Mouse (Mus musculus) neural tube, embryonic 13.5 days (tissue): ENCODE results near the gene Casc4. TPM values are rescaled to one million over a fixed set of nuclear protein-coding genes. Genes with fewer than 3 reads are reported as not detected.
"Not testable (repeated sequence)": the region's sequence is repeated elsewhere in the genome, so short reads cannot be mapped to it uniquely, and the experiment has no call there.

Experiments used
- ATAC-seq: fragments of 200-750 bp; cut with Nextera tagmentation; 2 replicates; pipeline ENCODE4 v1.8.0; 2017; ENCODE audit warnings: low read depth, mild to moderate bottlenecking, moderate TSS enrichment, moderate library complexity
- H3K27ac ChIP-seq: fragments of 300-500 bp; sonication (generic); replicated peaks from 2 replicates; pipeline ENCODE4 v1.5.1; 2015; ENCODE audit warnings: moderate library complexity, mild to moderate bottlenecking, inconsistent platforms
- H3K27me3 ChIP-seq: fragments of 300-500 bp; sonication (generic); 2 replicates; pipeline ENCODE4 v1.6.1; 2015; ENCODE audit warnings: mild to moderate bottlenecking, inconsistent platforms
- H3K36me3 ChIP-seq: fragments of 300-500 bp; sonication (generic); 2 replicates; pipeline ENCODE4 v1.6.1; 2015; ENCODE audit warnings: mild to moderate bottlenecking, inconsistent platforms
- H3K4me1 ChIP-seq: fragments of 300-500 bp; sonication (generic); replicated peaks from 2 replicates; pipeline ENCODE4 v1.6.1; 2015; ENCODE audit warnings: inconsistent platforms
- H3K4me2 ChIP-seq: fragments of 300-500 bp; sonication (generic); 2 replicates; pipeline ENCODE4 v1.6.1; 2015; ENCODE audit warnings: inconsistent platforms, mild to moderate bottlenecking, moderate library complexity
- H3K4me3 ChIP-seq: fragments of 300-500 bp; sonication (generic); 2 replicates; pipeline ENCODE4 v1.5.1; 2015; ENCODE audit warnings: mild to moderate bottlenecking, inconsistent platforms
- H3K9ac ChIP-seq: fragments of 300-500 bp; sonication (generic); 2 replicates; pipeline ENCODE4 v1.6.1; 2015; ENCODE audit warnings: moderate library complexity, mild to moderate bottlenecking, inconsistent platforms
- H3K9me3 ChIP-seq: fragments of 300-500 bp; sonication (generic); 2 replicates; pipeline ENCODE4 v1.6.1; 2016; ENCODE audit warnings: inconsistent platforms
- WGBS: fragments of 180-500 bp; shearing (Covaris S2); methylation state at CpG from one replicate; pipeline ENCODE4 v1.1.7; 2015; 5-methylcytosine and 5-hydroxymethylcytosine counted together
- polyA plus RNA-seq: library from polyadenylated mRNA; unstranded; fragments of >200 nt; fragmentation: Nextera tagmentation; extraction: Ambion mirVana; gene quantifications from 2 replicates; pipeline ENCODE4 v1.2.1, GENCODE M21; 2015

The Casc4 gene
- polyA plus RNA-seq, 1 experiment from 2014 or later, result 30.1 TPM

DNA sequence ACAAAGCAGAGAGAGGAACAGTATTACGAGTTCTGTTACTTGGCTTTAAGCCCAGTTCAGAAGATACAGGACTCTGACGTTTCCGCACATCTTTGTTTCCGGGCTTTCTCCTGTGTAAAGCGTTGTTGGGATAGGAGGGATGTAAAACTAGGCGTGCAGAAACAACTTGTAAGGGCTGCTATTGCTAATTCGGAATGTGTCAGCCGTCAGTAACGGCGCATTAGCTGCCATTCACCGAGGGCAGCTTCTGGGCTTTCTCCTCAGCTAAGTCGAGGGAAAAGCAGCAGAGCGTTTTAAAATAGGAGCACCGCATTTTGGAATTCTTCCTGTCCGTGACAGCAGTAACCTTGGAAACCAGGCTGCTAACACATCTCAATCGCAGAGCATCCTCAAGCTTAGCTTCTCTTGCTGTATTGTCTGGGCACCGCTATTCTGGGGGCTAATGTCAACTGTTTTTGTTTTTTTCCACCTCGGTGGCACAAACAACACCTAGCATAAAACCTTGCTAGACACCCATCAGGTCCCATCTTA lies 634 bp upstream of the Casc4 start:
- Histone ChIP-seq H3K4me1 (peaks cover 32% of the 10 kb centered on the region), H3K9me3 (no peaks in the 10 kb centered on the region), H3K27ac (peak overlapping the region; percentile 91), H3K36me3 (no peaks in the 10 kb centered on the region; the same call in 1 of the 2 replicates), H3K9ac (peak overlapping the region; percentile 94), H3K4me3 (peak overlapping the region; percentile 94), H3K4me2 (peak overlapping the region; percentile 62), H3K27me3 (0 out of 2 replicates have a peak, but pooled peaks cover 3% of the 10 kb centered on the region)
- ATAC-seq, result peak; percentile 55
- WGBS, result under 1% methylated on average over 18 of the region's 18 CpGs

DNA sequence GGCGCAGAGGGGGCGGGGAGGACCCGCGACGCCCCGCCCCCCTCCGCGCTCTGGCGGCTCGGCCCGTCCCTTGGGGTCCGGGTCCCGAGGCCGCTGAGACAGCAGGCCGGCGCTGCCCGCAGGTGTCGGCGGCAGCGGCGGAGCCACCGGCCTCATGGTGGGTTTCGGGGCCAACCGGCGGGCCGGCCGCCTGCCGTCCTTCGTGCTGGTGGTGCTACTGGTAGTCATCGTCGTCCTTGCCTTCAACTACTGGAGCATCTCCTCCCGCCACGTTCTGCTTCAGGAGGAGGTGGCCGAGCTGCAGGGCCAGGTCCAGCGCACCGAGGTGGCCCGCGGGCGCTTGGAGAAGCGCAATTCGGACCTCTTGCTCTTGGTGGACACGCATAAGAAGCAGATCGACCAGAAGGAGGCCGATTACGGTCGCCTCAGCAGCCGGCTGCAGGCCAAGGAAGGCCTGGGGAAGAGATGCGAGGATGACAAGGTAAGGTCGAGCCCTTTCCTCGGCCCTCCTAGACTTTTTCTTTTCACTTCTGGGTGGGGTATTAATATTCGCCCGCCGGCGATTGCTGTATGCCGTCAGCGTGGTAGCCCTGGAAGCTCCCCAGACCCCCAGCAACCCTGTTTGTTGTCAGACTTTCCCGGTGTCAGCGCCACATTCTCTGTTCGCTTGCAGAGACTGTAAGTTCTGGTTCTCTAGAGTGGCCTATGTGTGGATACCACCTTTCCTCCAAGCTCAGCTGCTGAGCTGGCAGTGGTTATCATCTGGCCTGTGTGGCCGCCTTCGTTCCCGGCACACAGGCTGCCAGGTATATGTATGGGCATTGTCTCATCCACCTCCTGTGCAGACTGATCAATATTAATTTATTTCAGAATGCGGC lies 520 bp downstream of the Casc4 start:
- Histone ChIP-seq H3K4me3 (peak overlapping the region; percentile 94), H3K9me3 (no peaks in the 10 kb centered on the region), H3K27me3 (0 out of 2 replicates have a peak, but pooled peaks cover 3% of the 10 kb centered on the region), H3K4me1 (peaks cover 35% of the 10 kb centered on the region), H3K36me3 (no peaks in the 10 kb centered on the region; the same call in 1 of the 2 replicates), H3K9ac (peak overlapping the region; percentile 94), H3K27ac (peak overlapping the region; percentile 91), H3K4me2 (peak overlapping the region; percentile 62)
- 2% methylated on average over 61 of the region's 63 CpGs for WGBS
- ATAC-seq, result peak; percentile 49

DNA sequence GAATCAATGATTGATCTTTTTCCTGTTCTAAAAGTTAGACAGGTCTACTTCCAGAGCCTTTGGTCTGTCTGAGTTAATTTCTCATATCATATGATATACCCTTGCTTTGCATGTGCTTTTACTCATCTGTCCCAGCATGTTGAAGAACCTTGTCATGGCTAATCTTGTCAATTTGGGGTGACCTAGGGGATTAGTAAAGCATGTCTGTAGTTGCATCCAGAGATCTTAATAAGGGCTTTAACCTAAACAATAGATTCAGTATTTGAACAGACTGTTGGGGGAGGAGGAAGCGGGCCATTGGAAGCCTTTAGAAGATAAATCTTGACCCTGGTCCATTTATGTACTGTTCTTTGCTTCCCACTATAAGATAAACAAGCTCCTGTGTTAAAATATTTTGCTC lies 12.7 kb downstream of the Casc4 start:
- H3K9me3 ChIP-seq, result no peaks in the 10 kb centered on the region
- no peak overlapping the region for H3K9ac ChIP-seq
- no peak overlapping the region for H3K4me2 ChIP-seq
- no peak overlapping the region for H3K4me3 ChIP-seq
- no peak for ATAC-seq
- no peaks in the 10 kb centered on the region for H3K27me3 ChIP-seq
- H3K36me3 ChIP-seq, result no peaks in the 10 kb centered on the region
- no peak overlapping the region for H3K27ac ChIP-seq
- 91% methylated on average over 1 of the region's 1 CpGs for WGBS
- no peaks in the 10 kb centered on the region for H3K4me1 ChIP-seq

DNA sequence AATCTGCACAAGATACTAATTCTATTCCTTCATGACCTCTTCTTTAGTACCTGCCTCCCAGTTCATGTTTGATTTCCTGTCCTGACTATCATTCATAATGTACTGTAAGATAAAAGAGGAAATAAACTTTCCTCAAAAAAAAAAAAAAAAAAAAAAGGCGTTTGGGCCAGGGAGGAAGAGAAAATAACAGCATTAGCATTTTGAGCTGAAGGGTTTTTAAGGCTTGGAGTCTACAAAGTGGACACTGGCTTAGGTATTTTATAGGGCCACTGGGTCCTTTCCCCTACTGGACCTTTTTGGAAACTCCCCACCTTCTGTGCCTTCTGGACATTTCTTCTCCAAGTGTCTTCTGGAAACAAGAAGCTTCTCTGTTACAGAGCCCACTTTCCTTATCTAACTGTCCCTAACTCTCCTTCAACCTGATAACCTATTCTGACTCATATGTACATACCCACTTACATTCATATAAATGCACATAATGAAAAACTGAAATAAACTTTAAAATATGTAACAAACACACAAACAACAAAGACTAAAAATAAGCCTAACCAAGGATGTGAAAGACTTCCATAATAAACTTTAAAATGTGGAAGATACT lies 18.8 kb downstream of the Casc4 start:
- H3K4me1 ChIP-seq, result peaks cover 3% of the 10 kb centered on the region
- WGBS, result 78% methylated on average over 1 of the region's 1 CpGs
- H3K9me3 ChIP-seq, result no peaks in the 10 kb centered on the region
- ATAC-seq, result no peak
- H3K4me3 ChIP-seq, result no peak overlapping the region
- H3K36me3 ChIP-seq, result no peaks in the 10 kb centered on the region
- H3K9ac ChIP-seq, result no peak overlapping the region
- no peak overlapping the region for H3K4me2 ChIP-seq
- no peaks in the 10 kb centered on the region for H3K27me3 ChIP-seq
- no peak overlapping the region for H3K27ac ChIP-seq

DNA sequence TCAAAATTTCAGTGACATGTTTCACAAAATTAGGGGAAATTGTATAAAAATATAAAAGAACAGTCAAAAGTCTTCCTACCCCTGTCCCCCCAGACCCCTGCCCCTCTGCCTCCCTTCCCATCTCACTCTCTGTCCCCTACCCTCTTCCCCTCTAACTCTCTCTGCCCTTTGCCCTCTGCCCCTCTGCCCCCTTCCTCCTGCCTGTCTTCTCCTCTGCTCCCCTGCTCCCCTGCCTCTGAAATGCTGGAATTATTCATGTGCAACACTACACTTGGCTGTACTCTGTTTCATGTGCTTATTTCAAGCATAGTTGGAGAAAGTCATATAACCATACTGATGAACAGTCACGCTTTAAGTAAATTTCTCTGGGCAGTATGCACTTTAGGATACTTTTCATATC lies 19.6 kb downstream of the Casc4 start:
- 93% methylated on average over 1 of the region's 1 CpGs for WGBS
- no peaks in the 10 kb centered on the region for H3K9me3 ChIP-seq
- H3K9ac ChIP-seq, result no peak overlapping the region
- H3K27me3 ChIP-seq, result no peaks in the 10 kb centered on the region
- ATAC-seq, result no peak
- no peaks in the 10 kb centered on the region for H3K36me3 ChIP-seq
- no peak overlapping the region for H3K4me2 ChIP-seq
- no peak overlapping the region for H3K27ac ChIP-seq
- H3K4me1 ChIP-seq, result peaks cover 7% of the 10 kb centered on the region
- H3K4me3 ChIP-seq, result no peak overlapping the region

DNA sequence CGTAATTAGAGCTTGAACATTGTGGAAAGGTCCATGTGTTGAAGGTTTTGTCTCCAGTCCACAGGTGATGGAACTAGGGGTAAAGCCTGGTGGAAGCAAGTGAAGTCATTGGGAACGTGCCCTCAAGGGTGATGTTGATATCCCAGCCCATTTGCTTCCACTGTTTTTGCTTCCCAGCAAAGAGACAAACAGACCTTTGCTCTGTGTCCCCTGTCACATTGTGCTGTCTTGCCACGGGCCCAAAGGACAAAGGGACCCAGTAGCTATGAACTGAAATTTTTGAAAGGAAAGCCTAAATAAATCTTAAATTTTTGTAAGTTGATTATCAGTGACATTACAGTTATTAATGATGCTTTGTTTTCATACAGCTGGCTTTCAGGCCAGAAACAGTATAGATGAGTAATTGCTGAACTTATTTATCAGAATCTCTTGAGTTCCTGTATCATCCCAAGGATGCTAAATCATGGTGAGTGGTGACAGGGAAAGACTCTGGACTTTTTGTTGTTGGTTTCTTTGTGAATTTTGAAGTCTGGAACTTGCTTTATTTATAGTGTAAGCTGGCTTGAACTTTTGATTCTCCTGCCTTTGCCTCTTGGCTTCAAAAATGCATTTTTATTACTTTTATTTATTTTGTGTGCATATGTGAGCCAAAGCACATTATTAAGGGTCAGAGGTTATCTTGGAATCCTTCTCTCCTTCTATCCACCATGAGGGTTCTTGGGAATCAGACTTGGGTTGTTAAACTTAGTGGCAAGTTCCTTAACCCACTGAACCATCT lies 22.1 kb downstream of the Casc4 start:
- H3K27me3 ChIP-seq, result no peaks in the 10 kb centered on the region
- no peaks in the 10 kb centered on the region for H3K36me3 ChIP-seq
- H3K4me1 ChIP-seq, result peaks cover 7% of the 10 kb centered on the region
- no peaks in the 10 kb centered on the region for H3K9me3 ChIP-seq
- ATAC-seq, result no peak
- H3K4me3 ChIP-seq, result no peak overlapping the region
- H3K27ac ChIP-seq, result no peak overlapping the region
- WGBS, result 89% methylated on average over 3 of the region's 3 CpGs
- H3K9ac ChIP-seq, result no peak overlapping the region
- H3K4me2 ChIP-seq, result no peak overlapping the region

DNA sequence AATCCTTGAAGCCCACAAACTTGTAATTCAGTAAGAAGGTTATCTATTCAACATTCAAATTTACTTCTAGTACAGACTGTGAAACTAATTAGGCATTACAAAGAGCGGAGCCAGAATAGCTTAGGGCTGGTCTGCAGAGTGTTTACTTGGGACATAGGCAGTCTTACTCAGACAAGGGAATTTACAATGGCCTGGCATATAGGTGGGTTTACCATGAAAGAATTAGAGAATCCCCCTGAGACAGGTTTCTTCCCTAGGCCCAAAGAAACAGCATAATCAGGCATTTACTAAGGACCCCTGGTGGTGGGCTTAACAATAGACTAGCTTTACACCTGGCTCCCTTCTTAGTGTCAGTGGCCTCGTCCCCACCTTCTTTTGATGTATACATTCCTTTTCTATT lies 28.5 kb downstream of the Casc4 start:
- Histone ChIP-seq H3K4me3 (no peak overlapping the region), H3K4me2 (no peak overlapping the region), H3K36me3 (no peaks in the 10 kb centered on the region), H3K27me3 (no peaks in the 10 kb centered on the region), H3K9me3 (no peaks in the 10 kb centered on the region), H3K27ac (no peak overlapping the region), H3K9ac (no peak overlapping the region), H3K4me1 (peaks cover 7% of the 10 kb centered on the region)
- WGBS, result 81% methylated on average over 2 of the region's 2 CpGs
- ATAC-seq, result no peak

DNA sequence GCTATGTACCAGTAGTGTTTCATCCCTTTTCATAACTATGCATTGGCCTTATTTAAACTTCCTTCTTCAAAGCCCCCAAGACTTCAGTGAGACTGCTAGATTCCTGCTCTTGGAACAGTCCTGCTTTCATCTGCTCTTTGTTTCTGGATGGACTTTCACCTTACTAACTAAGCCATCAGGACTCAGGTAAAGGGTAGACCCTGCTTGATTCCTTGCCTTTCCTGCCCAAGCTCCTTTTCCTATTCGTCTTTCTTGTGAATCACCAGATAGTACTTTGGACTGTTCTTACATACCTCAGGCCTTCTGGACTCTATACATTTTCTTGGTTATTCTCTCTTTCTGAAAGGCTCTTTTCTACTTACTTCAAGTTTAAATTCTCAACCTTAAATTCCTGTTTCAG lies 30.1 kb downstream of the Casc4 start:
- Histone ChIP-seq H3K4me1 (no peaks in the 10 kb centered on the region), H3K27me3 (no peaks in the 10 kb centered on the region), H3K9me3 (no peaks in the 10 kb centered on the region), H3K27ac (no peak overlapping the region), H3K9ac (no peak overlapping the region), H3K36me3 (0 out of 2 replicates have a peak, but pooled peaks cover 9% of the 10 kb centered on the region), H3K4me2 (no peak overlapping the region), H3K4me3 (no peak overlapping the region)
- WGBS, result 94% methylated on average over 1 of the region's 1 CpGs
- ATAC-seq, result no peak

DNA sequence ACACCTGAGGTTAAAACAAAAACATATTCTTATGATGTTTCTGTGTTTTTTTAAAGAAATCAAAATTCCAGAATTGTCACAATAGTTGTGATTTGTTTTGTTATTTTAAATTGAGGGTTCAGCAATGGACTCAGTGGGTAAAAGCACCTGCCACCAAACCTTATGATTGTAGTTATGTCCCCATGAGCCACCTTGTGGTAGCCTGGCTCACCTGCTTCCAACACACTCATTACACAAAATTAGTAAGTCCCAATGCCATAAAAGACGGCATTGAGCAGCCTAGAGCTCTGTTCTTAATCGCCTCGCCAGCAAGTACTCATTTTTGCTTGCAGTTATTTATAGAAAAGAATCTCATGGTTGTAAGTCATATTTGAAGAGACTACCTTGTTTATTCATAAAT lies 43.2 kb downstream of the Casc4 start:
- ATAC-seq, result no peak
- Histone ChIP-seq H3K36me3 (peaks cover 54% of the 10 kb centered on the region), H3K9ac (no peak overlapping the region), H3K27ac (no peak overlapping the region), H3K9me3 (no peaks in the 10 kb centered on the region), H3K4me3 (no peak overlapping the region), H3K27me3 (no peaks in the 10 kb centered on the region), H3K4me2 (no peak overlapping the region), H3K4me1 (no peaks in the 10 kb centered on the region)
- 84% methylated on average over 3 of the region's 3 CpGs for WGBS

DNA sequence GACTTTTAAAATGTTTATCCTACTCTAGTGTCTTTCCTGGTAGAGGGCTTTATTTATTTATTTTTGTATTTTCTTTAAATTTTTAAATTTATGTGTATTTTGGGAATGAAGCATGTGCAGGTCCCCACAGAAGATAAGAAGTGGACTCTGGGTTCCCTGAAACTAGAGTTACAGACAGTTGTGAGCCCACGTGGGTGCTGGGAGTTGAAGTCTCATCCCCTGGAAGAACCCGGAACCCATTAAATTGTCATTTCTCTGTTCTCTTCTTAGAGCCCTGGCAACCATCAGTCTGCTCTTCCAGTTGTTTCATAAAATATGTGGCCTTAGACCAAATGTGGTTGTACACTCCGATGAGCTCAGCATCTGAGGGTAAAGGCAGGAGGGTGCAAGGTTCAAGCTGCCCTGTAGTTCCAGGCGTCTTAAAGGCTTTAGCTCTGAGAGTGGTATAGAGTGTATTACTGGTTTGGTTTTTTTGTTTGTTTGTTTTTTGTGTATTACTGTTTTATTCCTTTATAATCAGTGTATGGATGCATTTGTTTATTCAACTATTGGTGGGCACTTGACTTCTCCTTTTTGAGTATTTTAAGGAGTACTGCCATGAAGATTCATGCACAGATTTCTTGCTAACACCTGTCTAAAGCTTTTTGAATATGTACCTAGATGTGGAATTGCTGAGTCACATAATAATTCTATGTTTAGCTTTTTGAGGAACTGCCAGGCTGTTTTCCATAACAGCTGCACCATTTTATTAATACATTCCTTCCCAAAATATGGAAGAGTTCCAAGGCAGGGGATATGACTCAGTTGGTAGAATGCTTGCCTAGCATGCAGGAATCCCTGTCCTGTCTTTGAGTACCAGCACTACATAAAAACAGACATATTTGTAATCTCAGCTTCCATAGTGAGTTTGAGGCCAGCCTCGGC lies 49.5 kb downstream of the Casc4 start:
- H3K27me3 ChIP-seq, result no peaks in the 10 kb centered on the region
- peaks cover 34% of the 10 kb centered on the region for H3K36me3 ChIP-seq
- no peaks in the 10 kb centered on the region for H3K4me1 ChIP-seq
- H3K9ac ChIP-seq, result no peak overlapping the region
- H3K27ac ChIP-seq, result no peak overlapping the region
- ATAC-seq, result no peak
- WGBS, result 91% methylated on average over 5 of the region's 5 CpGs
- H3K4me3 ChIP-seq, result no peak overlapping the region
- H3K4me2 ChIP-seq, result no peak overlapping the region
- H3K9me3 ChIP-seq, result no peaks in the 10 kb centered on the region

DNA sequence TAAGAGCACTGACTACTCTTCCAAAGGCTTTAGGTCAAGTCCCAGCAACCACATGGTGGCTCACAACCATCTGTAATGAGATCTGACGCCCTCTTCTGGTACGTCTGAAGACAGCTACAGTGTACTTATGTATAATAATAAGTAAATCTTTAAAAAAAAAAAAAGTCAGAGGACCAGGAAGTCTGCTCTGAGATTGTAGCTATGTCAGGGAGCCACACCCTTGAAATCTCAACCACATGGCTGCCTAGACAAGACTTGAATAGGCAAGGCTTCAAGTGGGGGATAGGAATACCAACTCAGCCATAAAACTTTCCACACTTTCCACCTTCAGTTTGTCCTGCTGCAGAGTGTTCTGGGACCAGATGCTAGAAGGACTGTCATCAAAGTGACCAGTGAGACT lies 70.9 kb downstream of the Casc4 start:
- not testable (repeated sequence) for H3K4me1 ChIP-seq, H3K9ac ChIP-seq, H3K27ac ChIP-seq, H3K4me2 ChIP-seq, ATAC-seq, H3K27me3 ChIP-seq, H3K9me3 ChIP-seq, H3K4me3 ChIP-seq
- H3K36me3 ChIP-seq, result peaks cover 28% of the 10 kb centered on the region
- 87% methylated on average over 2 of the region's 2 CpGs for WGBS
